Mouse (Mus musculus) mesoderm, embryonic 11.5 days (tissue): ENCODE data around the gene Olfr1160.
"Not testable (repeated sequence)": the region's sequence is repeated elsewhere in the genome, so short reads cannot be mapped to it uniquely, and the experiment has no call there.

Source experiments
- DNase-seq: peaks from one replicate; pipeline ENCODE4 v3.0.0-alpha.2; 2012; ENCODE audit warnings: low read depth, low spot score

The Olfr1160 gene

DNA sequence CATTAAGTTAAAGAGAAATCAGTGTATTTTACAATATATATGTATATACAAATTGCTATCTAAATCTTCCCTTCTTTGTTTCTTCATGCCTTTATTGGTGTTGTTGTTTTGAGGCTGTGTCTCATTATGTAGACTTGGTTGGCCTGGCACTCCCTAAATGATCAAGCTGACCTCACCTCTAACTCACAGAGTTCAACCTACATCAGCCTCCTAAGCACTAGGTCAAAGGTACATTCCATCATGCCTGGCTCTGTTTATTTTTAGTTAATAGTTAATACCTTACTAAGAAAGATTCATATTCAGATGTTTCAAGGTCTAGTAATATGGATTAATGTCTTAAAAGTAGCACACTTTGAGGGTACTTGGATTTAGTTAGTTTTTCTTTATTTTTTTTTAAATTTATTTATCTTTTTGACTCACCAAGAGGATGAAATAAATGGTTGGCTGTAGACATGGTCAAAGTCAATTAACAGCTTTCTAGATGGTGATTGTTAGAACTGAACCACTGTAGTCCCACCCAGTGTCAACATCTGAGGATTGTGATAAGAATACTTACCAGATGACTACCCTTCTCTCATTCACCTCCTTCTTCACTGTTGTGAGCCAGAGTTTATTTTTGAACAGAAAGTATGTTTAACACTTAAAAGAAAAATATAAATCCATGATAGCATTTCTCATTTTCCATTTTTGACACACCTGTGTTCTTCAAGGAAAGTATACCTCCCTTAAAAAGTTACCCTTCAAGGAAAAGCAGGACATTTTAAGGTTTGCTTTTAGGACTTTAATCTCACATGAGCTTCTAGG lies at the start of gene Olfr1160:
TSS of gene Olfr1160 (minus strand) at position 754 of the 804 bp plus-strand sequence.
- no peak for DNase-seq

DNA sequence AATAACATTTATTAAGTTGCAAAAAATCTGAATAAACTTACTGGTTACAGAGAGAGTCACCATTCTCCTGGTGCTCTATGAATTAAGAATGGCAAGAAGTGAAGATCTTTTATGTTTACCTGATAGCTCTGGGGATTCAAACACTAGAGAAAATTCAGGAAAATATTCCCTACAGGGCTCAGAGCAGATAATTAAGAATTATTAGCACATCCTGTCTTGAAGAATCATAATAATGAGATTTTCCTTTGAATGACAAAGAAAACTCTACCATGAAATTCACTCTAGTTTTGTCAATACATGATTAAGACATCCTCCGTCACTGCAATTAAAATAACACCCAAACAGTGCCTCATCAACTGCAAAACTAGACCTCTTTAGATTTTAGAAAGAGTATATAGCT lies 43.0 kb upstream of the Olfr1160 start, which contains the start of gene Olfr1162:
TSS of gene Olfr1162 (minus strand) at position 101 of the 400 bp plus-strand sequence.
- DNase-seq: no peak

DNA sequence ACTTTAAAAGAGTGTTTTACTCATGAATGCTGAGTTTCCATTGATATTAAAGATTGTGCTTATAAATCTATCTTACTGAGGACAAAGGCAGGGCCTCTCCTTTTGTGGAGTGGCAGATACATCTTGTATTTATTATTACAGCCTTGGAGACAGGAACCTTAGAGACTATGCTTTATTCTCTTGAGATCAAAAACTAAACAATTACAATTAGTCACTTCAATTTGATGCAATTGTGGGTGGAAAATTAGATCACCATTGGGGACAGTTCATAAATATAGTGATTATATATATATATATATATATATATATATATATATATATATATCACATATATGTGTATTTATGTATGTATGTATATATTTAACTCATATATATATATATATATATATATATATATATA lies 29.5 kb upstream of the Olfr1160 start, which contains the start of gene Olfr73:
TSS of gene Olfr73 (minus strand) at position 101 of the 400 bp plus-strand sequence.
- no peak for DNase-seq

DNA sequence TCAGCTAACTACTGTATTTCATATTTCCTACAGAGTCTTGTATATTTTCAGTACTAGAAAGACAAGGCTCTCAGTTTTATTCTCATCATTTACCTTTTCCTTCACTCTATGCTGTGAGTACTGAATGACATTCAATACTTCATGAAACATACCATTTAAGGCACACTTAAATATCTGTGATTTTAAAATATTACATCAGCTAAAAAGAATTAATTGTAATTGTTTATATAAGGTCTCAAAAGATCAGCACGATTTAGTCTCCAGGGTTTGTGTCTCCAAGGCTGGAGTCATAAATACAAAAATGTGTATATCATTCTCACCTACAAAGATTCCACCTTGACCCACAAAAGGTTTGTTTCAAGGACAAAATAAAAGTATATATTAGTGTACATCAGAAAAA lies 14.4 kb upstream of the Olfr1160 start, which contains the start of gene Olfr1161:
TSS of gene Olfr1161 (plus strand) at position 301 of the 400 bp plus-strand sequence.
- not testable (repeated sequence) for DNase-seq

DNA sequence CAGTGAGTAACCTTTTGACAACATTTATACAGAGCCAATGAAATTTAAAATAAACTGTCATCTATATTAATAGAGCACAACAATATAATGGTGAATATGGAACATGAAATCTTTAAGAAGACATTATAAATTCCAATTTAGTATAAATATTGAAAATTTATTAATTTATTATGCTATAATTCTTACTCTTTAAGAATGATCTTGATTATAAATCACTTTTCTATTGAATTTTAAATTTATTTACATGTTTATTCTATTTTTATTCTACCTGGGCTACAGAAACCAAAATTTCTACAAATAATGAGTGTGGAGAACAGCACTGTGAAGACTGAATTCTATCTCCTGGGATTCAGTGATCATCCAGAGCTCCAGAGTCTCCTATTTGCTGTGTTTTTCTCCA lies 18.3 kb downstream of the Olfr1160 start, which contains the start of gene Olfr1158:
TSS of gene Olfr1158 (plus strand) at position 301 of the 400 bp plus-strand sequence.
- no peak for DNase-seq

DNA sequence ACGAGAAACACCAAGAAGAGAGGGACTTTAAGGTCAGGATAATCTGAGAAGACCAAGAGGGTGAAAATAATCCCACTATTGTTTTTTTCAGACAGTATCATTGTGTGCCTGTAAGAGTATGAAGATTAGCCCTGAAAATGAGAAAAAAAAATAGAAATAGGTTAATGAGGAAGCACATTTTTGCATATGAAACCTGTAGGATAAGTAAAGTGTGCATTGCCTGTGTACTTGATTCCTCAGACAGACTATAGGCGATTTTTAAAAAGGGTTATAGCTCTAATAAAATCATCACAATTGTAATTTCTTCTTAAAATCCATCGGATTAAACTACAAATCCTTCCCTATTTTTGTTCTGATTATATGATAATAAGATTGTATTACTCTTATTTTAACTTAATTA lies 33.5 kb downstream of the Olfr1160 start, which contains the start of gene Olfr74:
TSS of gene Olfr74 (minus strand) at position 101 of the 400 bp plus-strand sequence.
- DNase-seq: no peak

DNA sequence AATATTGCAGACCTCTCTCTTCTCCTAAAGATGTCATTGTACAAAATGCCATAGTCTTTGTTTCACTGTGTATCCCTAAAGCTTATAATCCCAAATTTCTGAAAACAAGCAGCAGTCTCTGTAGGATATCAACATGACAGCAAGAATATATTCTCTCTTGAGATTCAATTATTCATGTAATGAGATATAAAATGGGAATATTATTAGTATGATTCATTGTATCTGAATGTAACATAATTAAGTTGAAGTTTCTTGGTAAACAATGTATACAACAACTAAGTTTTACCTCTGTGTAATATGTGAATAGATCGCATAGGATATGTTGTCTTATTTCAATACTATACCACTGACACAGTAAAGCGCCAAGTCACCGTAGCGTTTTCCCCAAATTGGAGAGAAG lies 39.9 kb downstream of the Olfr1160 start, which contains the start of gene Olfr1157:
TSS of gene Olfr1157 (minus strand) at position 101 of the 400 bp plus-strand sequence.
- DNase-seq: no peak

DNA sequence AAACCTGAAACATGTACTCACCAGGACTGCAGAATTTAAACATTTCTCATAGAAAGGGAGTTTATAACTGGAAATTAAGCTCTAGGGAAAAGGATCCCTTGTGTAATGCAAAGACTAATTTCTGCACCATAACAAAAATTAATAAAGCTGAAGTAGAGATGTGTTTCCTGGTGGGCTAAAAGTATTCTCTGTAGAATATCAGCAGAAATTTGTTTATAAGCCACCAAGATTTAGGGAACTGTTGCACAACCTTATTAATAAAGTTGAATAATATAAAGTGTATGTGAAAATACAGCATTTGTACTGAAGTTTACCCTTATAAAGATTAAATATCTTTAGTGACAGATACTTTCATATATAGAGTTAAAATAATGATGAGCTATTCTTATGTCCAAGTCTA lies 55.1 kb downstream of the Olfr1160 start, which contains the start of gene Olfr1156:
TSS of gene Olfr1156 (minus strand) at position 101 of the 400 bp plus-strand sequence.
- no peak for DNase-seq
